Mouse (Mus musculus): ENCODE measurements at regions not wholly inside any gene's neighbourhood (a gene's known extent, or its start where the extent isn't known, plus 50 kb on each side); places are given as distances from the start of the nearest gene placed in this dataset.
"Not testable (repeated sequence)": the region's sequence is repeated elsewhere in the genome, so short reads cannot be mapped to it uniquely, and the experiment has no call there.

DNA sequence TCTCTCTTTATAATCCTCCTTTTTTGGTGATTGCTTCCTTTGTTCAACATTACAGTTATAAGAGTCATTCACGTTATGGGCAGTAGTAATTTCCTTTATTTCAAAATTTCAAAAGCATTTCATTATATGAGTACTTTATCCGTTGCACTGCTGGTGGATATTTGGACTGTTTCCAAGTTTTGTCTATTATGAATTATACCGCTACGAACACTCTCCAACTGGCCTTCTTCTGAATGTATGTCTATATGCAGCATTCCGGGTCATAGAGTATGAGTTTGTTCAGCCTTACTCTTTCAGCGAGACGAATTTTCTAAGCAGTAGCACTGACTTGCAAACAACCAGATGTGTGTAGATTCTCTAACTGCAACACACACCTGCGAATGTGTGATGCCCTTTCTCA is 57.8 kb downstream of the Dusp6 start:
- no peak for DNase-seq (ENCODE audit: low spot score)

- DNase-seq (ENCODE audit: low spot score): no peak
These were observed 60.3 kb downstream of the Dusp6 start for GRCm38 (mm10) chr10:99323358-99323757.

GRCm38 (mm10) chr10:99327501-99327900 is 64.5 kb downstream of the Dusp6 start:
- no peak for DNase-seq (ENCODE audit: low spot score)

- DNase-seq (ENCODE audit: low spot score): no peak
These were observed 65.5 kb downstream of the Dusp6 start for GRCm38 (mm10) chr10:99328568-99328967.

DNA sequence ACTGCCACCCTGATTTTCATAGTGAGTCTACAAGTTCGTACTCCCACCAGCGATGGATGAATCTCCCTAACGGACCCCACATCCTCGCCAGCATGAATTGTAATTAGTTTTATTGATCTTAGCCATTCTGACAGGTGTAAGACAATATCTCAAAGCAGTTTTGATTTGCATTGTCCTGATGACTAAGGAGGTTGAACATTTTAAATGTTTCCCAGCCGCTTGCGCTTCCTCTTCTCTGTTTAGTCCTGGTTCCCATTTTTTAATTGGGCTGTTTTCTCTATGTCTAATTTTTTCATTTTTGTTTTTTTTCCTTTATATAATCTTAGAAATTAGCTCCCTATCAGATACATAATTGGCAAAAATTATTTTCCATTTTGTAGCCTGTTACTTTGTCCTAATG is 66.4 kb downstream of the Dusp6 start:
- DNase-seq (ENCODE audit: low spot score): no peak

DNA sequence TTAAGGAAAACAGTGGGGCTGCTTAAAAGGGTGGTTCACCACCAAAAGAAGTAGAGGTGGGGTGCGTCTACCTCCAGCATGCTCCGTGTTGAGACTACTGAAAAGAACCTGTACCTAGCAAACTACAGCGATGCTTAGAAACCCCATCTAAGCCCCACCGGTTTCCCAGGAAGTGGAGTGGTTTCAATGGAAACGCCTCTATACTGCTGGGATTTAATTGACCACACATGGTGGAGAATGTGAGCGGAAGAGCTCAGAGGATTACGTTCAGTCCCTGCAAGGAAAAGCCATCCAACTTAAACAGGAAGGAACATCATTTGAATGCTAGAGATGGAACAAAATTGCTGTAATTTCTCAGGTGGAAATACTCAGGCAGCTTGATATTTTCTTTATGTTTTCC is 67.5 kb downstream of the Dusp6 start:
- no peak for DNase-seq (ENCODE audit: low spot score)

- DNase-seq (ENCODE audit: low spot score): no peak
These were observed 68.8 kb downstream of the Dusp6 start for GRCm38 (mm10) chr10:99331876-99332275.

- DNase-seq (ENCODE audit: low spot score): no peak
These were observed 70.8 kb downstream of the Dusp6 start for GRCm38 (mm10) chr10:99333831-99334230.

GRCm38 (mm10) chr10:99336091-99336490 is 73.1 kb downstream of the Dusp6 start:
- DNase-seq (ENCODE audit: low spot score): no peak

DNA sequence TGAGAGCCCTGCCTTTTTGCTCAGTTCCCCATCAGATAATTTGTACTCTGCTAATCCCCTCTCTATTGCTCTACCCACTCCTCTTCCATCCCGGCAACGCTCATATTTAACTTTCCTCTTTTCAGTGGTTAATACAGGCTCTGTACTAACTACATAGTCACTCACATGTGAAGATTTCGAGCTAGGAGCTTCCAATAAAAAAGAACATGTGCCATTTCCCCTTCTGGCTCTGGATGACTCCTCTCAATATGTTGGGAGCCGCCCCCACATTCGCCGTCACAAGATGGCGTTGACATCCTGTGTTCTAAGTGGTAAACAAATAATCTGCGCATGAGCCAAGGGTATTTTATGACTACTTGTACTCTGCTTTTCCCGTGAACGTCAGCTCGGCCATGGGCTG is 75.8 kb downstream of the Dusp6 start:
- DNase-seq (ENCODE audit: low spot score): not testable (repeated sequence)

DNA sequence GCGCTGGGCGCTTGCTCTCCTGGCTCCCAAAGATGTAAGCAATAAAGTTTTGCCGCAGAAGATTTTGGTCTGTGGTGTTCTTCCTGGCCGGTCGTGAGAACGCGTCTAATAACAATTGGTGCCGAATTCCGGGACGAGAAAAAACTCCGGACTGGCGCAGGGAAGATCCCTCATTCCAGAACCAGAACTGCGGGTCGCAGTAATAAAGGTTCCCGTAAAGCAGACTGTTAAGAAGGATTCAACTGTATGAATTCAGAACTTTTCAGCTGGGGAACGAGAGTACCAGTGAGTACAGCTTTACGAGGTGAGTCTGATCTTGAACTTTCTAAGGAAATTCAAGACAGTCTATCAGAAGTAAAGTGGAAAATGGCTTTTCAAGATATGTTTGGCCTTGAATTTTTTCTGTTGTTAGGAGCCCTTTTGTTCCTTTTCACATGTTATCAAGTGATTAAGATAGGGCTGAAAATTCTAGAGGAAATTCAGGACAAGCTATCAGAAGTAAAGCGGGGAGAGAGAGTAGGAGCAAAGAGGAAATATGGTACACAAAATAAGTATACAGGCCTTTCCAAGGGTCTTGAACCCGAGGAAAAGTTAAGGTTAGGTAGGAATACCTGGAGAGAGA is 76.4 kb downstream of the Dusp6 start:
- DNase-seq (ENCODE audit: low spot score): not testable (repeated sequence)

DNA sequence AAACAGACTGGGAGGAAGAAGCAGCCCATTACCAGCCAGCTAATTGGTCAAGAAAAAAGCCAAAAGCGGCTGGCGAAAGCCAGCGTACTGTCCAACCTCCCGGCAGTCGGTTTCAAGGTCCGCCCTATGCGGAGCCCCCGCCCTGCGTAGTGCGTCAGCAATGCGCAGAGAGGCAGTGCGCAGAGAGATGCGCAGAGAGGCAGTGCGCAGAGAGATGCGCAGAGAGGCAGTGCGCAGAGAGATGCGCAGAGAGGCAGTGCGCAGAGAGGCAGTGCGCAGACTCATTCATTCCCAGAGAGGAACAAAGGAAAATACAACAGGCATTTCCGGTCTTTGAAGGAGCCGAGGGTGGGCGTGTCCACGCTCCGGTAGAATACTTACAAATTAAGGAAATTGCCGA is 77.0 kb downstream of the Dusp6 start:
- not testable (repeated sequence) for DNase-seq (ENCODE audit: low spot score)

DNA sequence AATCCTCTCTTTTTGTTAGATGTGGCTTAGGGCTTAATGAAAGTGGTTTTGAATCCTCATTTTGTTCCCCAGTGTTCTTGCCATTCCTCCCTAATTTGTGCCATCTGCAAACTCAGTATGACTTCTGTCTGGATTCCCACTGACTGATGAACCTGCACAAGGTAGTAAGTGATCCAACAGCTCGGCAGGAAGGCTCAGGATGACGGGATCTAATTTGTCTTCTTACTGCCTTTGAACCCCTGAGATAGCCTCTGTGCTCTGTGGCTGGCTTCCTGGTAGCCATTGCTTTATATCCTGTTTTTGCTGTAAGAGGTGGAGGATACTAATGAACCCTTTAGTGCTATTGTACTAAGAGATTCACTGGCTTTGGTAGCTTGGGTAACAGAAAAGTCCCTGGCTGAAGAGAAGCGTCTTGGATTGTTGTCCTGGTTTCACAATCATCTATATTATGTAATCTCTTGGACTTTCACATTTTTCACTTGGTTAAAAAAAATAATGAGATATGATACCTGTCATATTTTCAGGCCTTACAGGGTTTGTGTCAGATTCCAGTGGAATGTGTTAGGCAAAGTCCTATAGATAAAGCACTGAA is 86.2 kb downstream of the Dusp6 start:
- DNase-seq (ENCODE audit: low spot score): no peak

- DNase-seq (ENCODE audit: low spot score): peak; percentile 22
These were observed 90.7 kb downstream of the Dusp6 start for GRCm38 (mm10) chr10:99353541-99354292.

DNA sequence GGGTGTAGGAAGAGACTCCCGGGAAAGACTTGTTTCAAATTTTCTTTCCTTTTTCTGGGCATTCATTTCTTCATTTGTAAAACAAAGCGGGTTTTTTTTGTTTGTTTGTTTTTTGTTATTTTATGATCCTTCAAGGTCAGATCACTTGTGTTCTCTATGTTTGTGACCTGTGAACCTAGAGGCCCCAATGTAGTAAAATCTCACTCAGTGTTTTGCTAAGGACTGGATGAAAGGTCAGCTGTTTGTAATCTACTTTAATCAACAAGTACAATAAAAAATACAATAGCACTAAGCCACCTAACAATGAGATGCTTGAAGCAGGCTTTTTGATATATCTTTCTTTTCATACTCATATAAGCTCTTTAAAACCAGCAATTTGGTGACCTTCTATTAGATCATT is 91.3 kb downstream of the Dusp6 start:
- no peak for DNase-seq (ENCODE audit: low spot score)

- no peak for DNase-seq (ENCODE audit: low spot score)
These were observed 92.3 kb downstream of the Dusp6 start for GRCm38 (mm10) chr10:99355303-99355702.

DNA sequence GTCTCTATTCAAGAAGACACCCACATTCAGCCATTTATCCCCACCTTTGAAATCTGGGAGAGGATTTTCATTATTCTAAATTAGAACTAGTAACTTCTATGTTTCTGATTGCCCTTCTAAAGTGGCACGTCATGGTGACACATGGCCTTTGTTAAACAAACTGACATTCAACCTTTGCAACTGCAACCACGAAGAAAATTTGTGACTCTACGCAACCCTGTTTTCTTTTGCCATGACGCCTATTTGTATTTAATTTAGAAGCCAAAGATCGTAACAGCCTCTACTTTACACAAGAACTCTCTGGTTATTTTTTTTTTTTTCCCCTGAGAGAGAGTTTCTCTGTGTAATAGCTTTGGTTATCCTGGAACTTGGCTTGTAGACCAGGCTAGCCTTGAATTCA is 93.2 kb downstream of the Dusp6 start:
- DNase-seq (ENCODE audit: low spot score): no peak

DNA sequence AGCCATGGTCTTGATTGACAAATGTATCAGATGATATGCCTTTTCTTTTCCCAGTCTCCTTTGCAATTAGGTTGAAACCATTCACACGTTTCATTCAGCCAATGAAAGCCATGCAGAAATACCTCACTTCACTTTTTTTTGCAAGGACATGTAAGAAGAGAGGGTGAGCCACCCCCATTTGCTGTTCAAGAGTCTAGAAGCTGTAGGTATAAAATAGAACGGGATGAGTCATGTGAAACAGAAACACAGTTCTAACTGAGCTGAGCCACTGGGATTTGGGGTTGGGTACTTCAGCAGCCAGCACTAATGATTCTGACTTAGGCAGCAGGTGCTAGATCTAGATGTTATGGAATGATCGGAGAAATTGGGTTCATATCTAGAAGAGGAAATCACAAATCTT is 93.9 kb downstream of the Dusp6 start:
- DNase-seq (ENCODE audit: low spot score): no peak

- no peak for DNase-seq (ENCODE audit: low spot score)
These were observed 94.3 kb downstream of the Dusp6 start for GRCm38 (mm10) chr10:99357347-99357746.

DNA sequence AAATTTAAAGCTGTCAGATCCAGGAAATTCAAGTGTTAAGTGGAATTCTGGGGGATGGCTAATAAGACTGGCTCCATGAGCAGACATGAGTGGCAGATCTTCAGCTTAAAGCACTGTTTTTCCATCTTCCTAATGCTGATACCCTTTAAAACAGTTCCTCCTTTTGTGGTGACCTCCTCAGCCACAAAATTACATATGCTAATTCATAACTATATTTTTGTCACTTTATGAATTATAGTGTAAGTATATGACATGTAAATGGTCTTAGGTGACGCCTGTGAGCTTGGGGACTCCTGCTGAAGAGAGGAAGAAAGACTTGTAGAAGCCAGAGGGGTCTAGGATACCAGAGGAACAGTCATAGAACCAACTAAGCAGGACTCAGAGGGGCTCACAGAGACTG is 95.2 kb downstream of the Dusp6 start:
- no peak for DNase-seq (ENCODE audit: low spot score)

- DNase-seq (ENCODE audit: low spot score): no peak
These were observed 96.4 kb downstream of the Dusp6 start for GRCm38 (mm10) chr10:99359439-99359866.

DNA sequence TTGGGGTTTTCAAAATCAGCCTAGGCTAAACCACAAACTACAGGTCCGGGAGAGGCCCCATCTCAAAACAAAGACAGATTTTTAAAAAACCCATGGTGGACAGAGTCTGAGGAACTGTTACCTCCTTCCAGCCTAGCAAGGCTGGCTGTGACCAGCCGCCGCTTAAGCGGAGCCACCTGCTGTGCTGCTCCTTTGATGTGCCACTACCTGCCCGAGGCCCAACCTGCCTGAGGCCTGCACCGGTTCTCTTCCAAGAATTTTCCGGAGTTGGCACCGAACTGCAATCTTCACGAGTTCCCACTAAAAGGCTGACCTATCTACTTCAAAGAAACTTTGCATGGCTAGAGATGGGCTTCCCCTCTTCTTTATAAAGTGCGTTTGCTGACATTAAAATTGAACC is 97.6 kb downstream of the Dusp6 start:
- not testable (repeated sequence) for DNase-seq (ENCODE audit: low spot score)

DNA sequence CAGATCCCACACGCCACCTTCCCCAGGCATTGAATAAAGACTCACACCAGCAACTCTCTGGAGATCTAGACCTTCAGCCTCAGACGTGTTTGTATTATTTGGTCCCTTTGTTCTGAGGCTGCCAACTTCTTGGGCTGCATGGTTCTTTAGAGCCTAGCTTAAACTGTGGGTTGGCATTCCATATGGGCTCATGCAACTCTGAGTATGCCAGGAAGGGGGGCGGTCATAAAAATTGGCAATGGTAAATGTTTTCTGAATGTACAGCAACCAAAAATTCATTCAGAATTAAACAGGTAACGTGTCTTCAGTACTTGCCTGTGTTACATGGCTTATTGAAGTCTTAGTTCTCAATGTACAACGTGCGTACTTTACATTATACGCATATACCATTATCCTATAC is 103.1 kb downstream of the Dusp6 start:
- DNase-seq (ENCODE audit: low spot score): no peak

Measured in thymus, postnatal 0 days (tissue).